Mouse (Mus musculus) MEL (cell line): ENCODE data around the gene Cpm. TPM values are rescaled to one million over a fixed set of nuclear protein-coding genes. Genes with fewer than 3 reads are reported as not detected.

Source experiments
- DNase-seq: peaks from one replicate; pipeline ENCODE4 v3.0.0; 2011; ENCODE audit warnings: low read depth, low spot score
- H3K27ac ChIP-seq: 2 replicates; pipeline ENCODE4 v1.5.1; 2012; ENCODE audit warnings: low read depth, mild to moderate bottlenecking, control low read depth, low read length, moderate library complexity; ENCODE audit not compliant: control insufficient read depth
- H3K27me3 ChIP-seq, 2 experiments: fragments of 150-350 bp in 1 of 2; sonication (generic) in 1 of 2; 2 replicates each; pipeline ENCODE4 v1.6.1; 2012; ENCODE audit warnings: low read length in 2 of 2, mild to moderate bottlenecking in 2 of 2, improper control_type of control experiment in 1 of 2, moderate library complexity in 1 of 2; ENCODE audit not compliant: insufficient read depth in 2 of 2, control insufficient read depth in 1 of 2
- H3K36me3 ChIP-seq, 2 experiments: 2 replicates each; pipeline ENCODE4 v1.6.1; 2012 to 2014; ENCODE audit warnings: low read length in 2 of 2, improper control_type of control experiment in 1 of 2, inconsistent platforms in 1 of 2, mild to moderate bottlenecking in 1 of 2; ENCODE audit not compliant: insufficient read depth in 2 of 2, control insufficient read depth in 1 of 2
- H3K4me1 ChIP-seq, 2 experiments: fragments of 150-350 bp in 1 of 2; sonication (generic) in 1 of 2; 2 replicates each; pipeline ENCODE4 v1.6.1; 2012; ENCODE audit warnings: low read length in 2 of 2, improper control_type of control experiment in 1 of 2, mild to moderate bottlenecking in 1 of 2; ENCODE audit not compliant: insufficient read depth in 2 of 2, control insufficient read depth in 1 of 2
- H3K4me3 ChIP-seq, 2 experiments: fragments of 150-350 bp in 1 of 2; sonication (generic) in 1 of 2; 2 replicates each; pipeline ENCODE4 v1.5.1; 2012; ENCODE audit warnings: low read depth in 2 of 2, low read length in 2 of 2, mild to moderate bottlenecking in 2 of 2, moderate library complexity in 2 of 2, control low read depth in 1 of 2, improper control_type of control experiment in 1 of 2; ENCODE audit not compliant: control insufficient read depth in 1 of 2, insufficient read depth in 1 of 2
- H3K79me2 ChIP-seq: 2 replicates; pipeline ENCODE4 v1.6.1; 2012; ENCODE audit warnings: mild to moderate bottlenecking, low read length, moderate library complexity; ENCODE audit not compliant: control insufficient read depth, poor library complexity, insufficient read depth
- H3K9ac ChIP-seq: 2 replicates; pipeline ENCODE4 v1.6.1; 2012; ENCODE audit warnings: low read depth, mild to moderate bottlenecking, control low read depth, low read length, moderate library complexity; ENCODE audit not compliant: control insufficient read depth, poor library complexity, severe bottlenecking
- H3K9me3 ChIP-seq: fragments of 150-350 bp; sonication (generic); replicated peaks from 2 replicates; pipeline ENCODE4 v1.6.1; 2012; ENCODE audit warnings: mild to moderate bottlenecking, low read length, improper control_type of control experiment, moderate library complexity; ENCODE audit not compliant: insufficient read depth
- BHLHE40 ChIP-seq: IDR thresholded peaks from 2 replicates; pipeline ENCODE4 v1.6.1; 2012; ENCODE audit warnings: low read depth, mild to moderate bottlenecking, inconsistent platforms, low read length, improper control_type of control experiment, borderline replicate concordance
- E2F4 ChIP-seq: IDR thresholded peaks from 2 replicates; pipeline ENCODE4 v1.6.1; 2011; ENCODE audit warnings: low read depth, low read length, improper control_type of control experiment, borderline replicate concordance
- ETS1 ChIP-seq: IDR thresholded peaks from 2 replicates; pipeline ENCODE4 v1.6.1; 2012; ENCODE audit warnings: low read depth, mild to moderate bottlenecking, inconsistent platforms, low read length, improper control_type of control experiment, moderate library complexity
- GABPA ChIP-seq: IDR thresholded peaks from 2 replicates; pipeline ENCODE4 v1.6.1; 2012; ENCODE audit warnings: low read depth, mild to moderate bottlenecking, inconsistent platforms, low read length, improper control_type of control experiment, moderate library complexity
- GATA1 ChIP-seq: IDR thresholded peaks from 2 replicates; pipeline ENCODE4 v1.6.1; 2011; ENCODE audit warnings: low read depth, low read length, improper control_type of control experiment
- HCFC1 ChIP-seq: IDR thresholded peaks from 2 replicates; pipeline ENCODE4 v1.6.1; 2012; ENCODE audit warnings: low read depth, mild to moderate bottlenecking, inconsistent platforms, low read length, improper control_type of control experiment, moderate library complexity
- KAT2A ChIP-seq: conservative IDR thresholded peaks from 2 replicates; pipeline ENCODE4 v1.6.1; 2012; ENCODE audit warnings: low read depth, low read length, improper control_type of control experiment, inconsistent platforms
- MAFK ChIP-seq: IDR thresholded peaks from 2 replicates; pipeline ENCODE4 v1.6.1; 2011; ENCODE audit warnings: low read depth, mild to moderate bottlenecking, low read length, improper control_type of control experiment, borderline replicate concordance
- MXI1 ChIP-seq: IDR thresholded peaks from 2 replicates; pipeline ENCODE4 v1.6.1; 2011; ENCODE audit warnings: mild to moderate bottlenecking, low read depth, low read length, improper control_type of control experiment
- MYB ChIP-seq: IDR thresholded peaks from 2 replicates; pipeline ENCODE4 v1.6.1; 2011; ENCODE audit warnings: mild to moderate bottlenecking, low read depth, low read length, improper control_type of control experiment
- NRF1 ChIP-seq: IDR thresholded peaks from 2 replicates; pipeline ENCODE4 v1.6.1; 2014; ENCODE audit warnings: low read depth, mild to moderate bottlenecking, inconsistent platforms, low read length, improper control_type of control experiment, moderate library complexity; ENCODE audit not compliant: poor library complexity, insufficient read depth, severe bottlenecking
- RAD21 ChIP-seq: IDR thresholded peaks from 2 replicates; pipeline ENCODE4 v1.6.1; 2011; ENCODE audit warnings: mild to moderate bottlenecking, low read depth, low read length, improper control_type of control experiment
- SIN3A ChIP-seq: IDR thresholded peaks from 2 replicates; pipeline ENCODE4 v1.6.1; 2012; ENCODE audit warnings: low read length, improper control_type of control experiment, inconsistent platforms
- SMC3 ChIP-seq: IDR thresholded peaks from 2 replicates; pipeline ENCODE4 v1.6.1; 2011; ENCODE audit warnings: low read depth, low read length, improper control_type of control experiment
- TBP ChIP-seq: IDR thresholded peaks from 2 replicates; pipeline ENCODE4 v1.8.0; 2011; ENCODE audit warnings: low read depth, low read length, improper control_type of control experiment
- TCF12 ChIP-seq: IDR thresholded peaks from 2 replicates; pipeline ENCODE4 v1.6.1; 2014; ENCODE audit warnings: low read depth, mild to moderate bottlenecking, inconsistent platforms, low read length, improper control_type of control experiment, moderate library complexity
- UBTF ChIP-seq: IDR thresholded peaks from 2 replicates; pipeline ENCODE4 v1.6.1; 2012; ENCODE audit warnings: low read depth, mild to moderate bottlenecking, inconsistent platforms, low read length, improper control_type of control experiment, moderate library complexity, borderline replicate concordance; ENCODE audit not compliant: insufficient read depth
- ZMIZ1 ChIP-seq: IDR thresholded peaks from 2 replicates; pipeline ENCODE4 v1.6.1; 2012; ENCODE audit warnings: low read depth, mild to moderate bottlenecking, inconsistent platforms, low read length, improper control_type of control experiment, moderate library complexity
- ZNF384 ChIP-seq: IDR thresholded peaks from 2 replicates; pipeline ENCODE4 v1.6.1; 2012; ENCODE audit warnings: low read depth, mild to moderate bottlenecking, inconsistent platforms, low read length, improper control_type of control experiment
- polyA plus RNA-seq, 2 experiments: library from polyadenylated mRNA; stranded (reverse) in 1 of 2; unstranded in 1 of 2; fragments of >175 nt in 1 of 2; fragments of >200 nt in 1 of 2; gene quantifications; 2 replicates each; pipeline versions ENCODE4 v1.2.1 to v1.2.4; 2012; ENCODE audit warnings: low replicate concordance in 2 of 2, low read depth in 1 of 2; ENCODE audit not compliant: insufficient read length in 2 of 2, insufficient read depth in 1 of 2, missing spikeins in 1 of 2
- total RNA-seq: library from RNA; depleted of rRNA; stranded (reverse); fragments of 300-350 nt; gene quantifications from 2 replicates; pipeline ENCODE4 v1.2.3, GENCODE M21; 2012

Cpm gene
- total and polyA plus RNA-seq, 3 experiments = 0.04 to 0.40 TPM; not detected in 1

DNA sequence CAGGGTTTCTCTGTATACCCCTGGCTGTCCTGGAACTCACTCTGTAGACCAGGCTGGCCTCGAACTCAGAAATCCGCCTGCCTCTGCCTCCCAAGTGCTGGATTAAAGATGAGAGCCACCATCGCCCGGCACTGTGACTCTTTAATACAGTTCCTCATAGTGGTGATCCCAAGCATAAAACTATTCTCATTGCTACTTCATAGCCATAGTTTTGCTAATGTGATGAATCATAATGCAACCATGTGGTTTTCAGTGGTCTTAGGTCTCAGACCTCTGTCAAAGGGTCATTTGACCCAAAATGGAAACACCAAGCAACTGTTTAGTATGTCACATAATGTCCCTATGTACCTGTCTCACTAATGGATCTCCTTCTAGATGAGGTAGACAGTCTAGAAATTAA lies 66.3 kb downstream of the Cpm start:
- DNase-seq = no peak
- no peaks in the 10 kb centered on the region for H3K4me1 ChIP-seq
- no peak overlapping the region for H3K9ac ChIP-seq
- H3K27me3 ChIP-seq = no peaks in the 10 kb centered on the region
- peaks cover 0 to 49% of the 10 kb centered on the region in 2 experiments; a peak in 2 of 4 replicates for H3K36me3 ChIP-seq
- no peaks in the 10 kb centered on the region for H3K9me3 ChIP-seq
- H3K79me2 ChIP-seq = no peaks in the 10 kb centered on the region
- TF ChIP-seq MAFK = no peak
- TF ChIP-seq, all 39 proteins: peak for 0
- no peak overlapping the region for H3K4me3 ChIP-seq
- H3K27ac ChIP-seq = no peak overlapping the region

DNA sequence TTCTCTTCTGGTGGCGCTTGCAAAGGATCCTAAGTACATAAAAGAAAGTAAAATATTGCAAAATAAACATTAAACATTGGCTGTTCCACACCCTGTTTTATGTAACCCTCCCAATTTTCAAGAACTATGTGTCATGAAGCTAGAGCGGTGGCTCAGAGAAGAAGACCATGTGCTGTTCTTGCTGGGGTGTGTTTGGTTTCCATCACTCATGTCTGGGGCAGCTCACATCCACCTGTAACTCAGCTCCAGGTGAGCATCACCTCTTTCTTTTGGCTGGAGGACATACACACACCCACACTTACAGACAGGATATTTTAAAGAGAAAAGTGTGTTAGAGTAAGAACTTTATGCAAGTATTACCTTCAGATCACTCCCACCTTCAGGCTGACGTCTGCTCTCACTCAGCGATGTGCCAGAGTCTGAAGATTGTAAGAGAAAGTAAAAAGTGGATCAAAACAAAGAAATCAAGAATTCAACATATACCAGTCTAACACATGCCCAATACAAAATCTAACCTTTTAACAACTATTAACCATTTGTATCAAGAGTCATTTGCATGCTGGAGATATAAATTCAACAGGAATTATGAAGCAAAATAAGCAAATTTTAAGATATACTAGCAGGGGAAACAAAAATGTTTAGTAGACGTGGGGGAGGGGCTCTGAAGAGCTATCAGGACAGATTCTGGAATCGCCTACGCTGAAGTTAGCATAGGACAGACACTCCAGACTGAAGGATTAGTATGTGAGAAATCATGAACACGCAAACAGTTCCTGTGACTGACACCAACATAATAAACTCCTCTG lies 66.9 kb downstream of the Cpm start:
- Histone ChIP-seq H3K79me2 (no peaks in the 10 kb centered on the region), H3K4me1 (no peaks in the 10 kb centered on the region), H3K36me3 (peaks cover 0 to 43% of the 10 kb centered on the region in 2 experiments; a peak in 2 of 4 replicates), H3K9me3 (no peaks in the 10 kb centered on the region), H3K9ac (no peak overlapping the region), H3K27ac (no peak overlapping the region), H3K27me3 (no peaks in the 10 kb centered on the region), H3K4me3 (no peak overlapping the region)
- TF ChIP-seq HCFC1 = no peak
- TF ChIP-seq ZNF384 = no peak
- no peak for TF ChIP-seq MYB
- no peak for TF ChIP-seq SIN3A
- TF ChIP-seq RAD21 = no peak
- TF ChIP-seq KAT2A = no peak
- TF ChIP-seq ETS1 = no peak
- DNase-seq = no peak

DNA sequence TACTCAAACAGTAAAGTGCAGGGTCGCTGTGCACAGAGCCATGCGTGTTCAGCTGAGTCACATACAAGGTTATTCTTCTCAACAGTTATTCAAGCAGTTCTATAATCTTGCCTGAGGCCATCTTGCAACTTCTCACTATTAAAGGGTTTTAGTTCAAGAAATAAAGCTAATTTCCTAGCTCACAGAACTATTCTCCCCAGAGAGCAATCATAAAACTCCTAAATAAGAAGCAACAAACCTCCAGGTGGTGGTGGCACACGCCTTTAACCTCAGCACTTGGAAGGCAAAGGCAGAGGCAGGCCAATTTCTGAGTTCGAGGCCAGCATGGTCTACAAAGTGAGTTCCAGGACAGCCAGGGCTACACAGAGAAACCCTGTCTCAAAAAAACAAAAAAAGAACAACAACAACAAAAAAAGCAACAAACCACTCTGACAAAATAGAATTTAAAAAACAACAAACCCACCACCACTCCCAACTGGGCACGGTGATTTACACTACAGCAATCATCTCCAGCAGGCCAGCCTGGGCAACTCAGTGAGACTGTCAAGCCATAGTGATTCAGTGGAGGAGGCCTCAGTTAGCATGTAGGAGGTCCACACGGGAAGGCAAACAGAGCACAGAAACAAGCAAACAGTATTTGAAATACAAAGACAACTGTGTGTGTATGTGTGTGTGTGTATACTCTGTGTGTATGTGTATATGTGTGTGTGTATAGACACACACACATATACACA lies 67.7 kb downstream of the Cpm start:
- 0 out of 2 replicates have a peak, but pooled peaks cover under 1% of the 10 kb centered on the region for H3K79me2 ChIP-seq
- H3K27me3 ChIP-seq = no peaks in the 10 kb centered on the region
- peaks cover 0 to 47% of the 10 kb centered on the region in 2 experiments; a peak in 2 of 4 replicates for H3K36me3 ChIP-seq
- no peak for TF ChIP-seq MXI1
- TF ChIP-seq E2F4 = no peak
- no peak for TF ChIP-seq BHLHE40
- no peak for TF ChIP-seq MAFK
- TF ChIP-seq ZNF384 = no peak
- TF ChIP-seq HCFC1 = no peak
- no peak for TF ChIP-seq GABPA
- no peak for TF ChIP-seq TBP
- TF ChIP-seq GATA1 = no peak
- no peak for TF ChIP-seq NRF1
- TF ChIP-seq TCF12 = no peak
- no peak for TF ChIP-seq ETS1
- TF ChIP-seq ZMIZ1 = no peak
- no peak for TF ChIP-seq SMC3
- no peak for TF ChIP-seq UBTF
- TF ChIP-seq RAD21 = no peak
- no peak overlapping the region for H3K4me3 ChIP-seq
- DNase-seq = no peak
- no peaks in the 10 kb centered on the region for H3K4me1 ChIP-seq
- H3K9me3 ChIP-seq = no peaks in the 10 kb centered on the region
- no peak overlapping the region for H3K27ac ChIP-seq
- no peak overlapping the region for H3K9ac ChIP-seq
